Mouse (Mus musculus): ENCODE results near the gene Vps13d. TPM values are rescaled to one million over a fixed set of nuclear protein-coding genes. Genes with fewer than 3 reads are reported as not detected.

Gene Vps13d
- total and polyA plus RNA-seq, 3 experiments: 9.4 to 9.8 (median 9.7) TPM

DNA sequence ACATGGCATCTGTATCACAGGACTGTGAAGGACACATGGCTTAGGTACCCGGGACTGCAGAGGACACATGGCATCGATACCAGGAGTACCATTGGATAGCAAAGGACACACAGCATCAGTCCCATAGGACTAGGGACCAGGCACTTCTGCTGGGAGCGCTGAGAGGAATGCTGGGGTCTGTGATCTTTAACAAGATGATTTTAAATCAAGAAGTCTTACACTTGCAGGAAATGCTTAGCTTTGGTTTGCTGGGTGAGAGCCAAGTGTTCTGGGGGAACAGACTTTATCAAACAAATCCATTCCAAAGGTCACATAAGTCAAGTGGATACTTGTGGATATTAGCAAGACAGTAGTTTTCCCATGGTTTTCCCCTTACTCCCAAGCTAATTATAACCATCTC is 142.5 kb downstream of the Vps13d start:
- no peak overlapping the region for H3K9ac ChIP-seq (ENCODE audit: insufficient read depth, low read depth)
- no peak overlapping the region for H3K27ac ChIP-seq (ENCODE audit: insufficient read depth, low read depth)
- DNase-seq (ENCODE audit: extremely low read depth): no peak
- H3K4me1 ChIP-seq (ENCODE audit: control insufficient read depth in 1 of 2, insufficient read depth in 2 of 2): peaks cover 0 to 16% of the 10 kb centered on the region in 2 experiments; a peak in 2 of 4 replicates
- in situ Hi-C loops (cut with MboI; ENCODE audit: low pct_ligation_motif_present, low pct_unique_long_range_greater_than_20kb, low sequenced_read_pairs) (no loop called here), dilution Hi-C loops (cut with MboI; ENCODE audit: extremely low pct_ligation_motif_present, extremely low pct_unique_long_range_greater_than_20kb, low sequenced_read_pairs) (no loop called here)
- H3K4me3 ChIP-seq (replicated peaks in 1 of 3; ENCODE audit: low read depth in 2 of 3, low read length in 2 of 3, poor library complexity in 1 of 3): no peak overlapping the region
- no peaks in the 10 kb centered on the region for H3K27me3 ChIP-seq (replicated peaks)
- TF ChIP-seq PAX5 (IDR thresholded peaks at IDR 0.05; ENCODE audit: low read length) (no peak), MEF2A (IDR thresholded peaks at IDR 0.05; ENCODE audit: borderline replicate concordance, low read depth, low read length) (no peak), UBTF (IDR thresholded peaks at IDR 0.05; ENCODE audit: low read depth, low read length) (no peak), HCFC1 (IDR thresholded peaks at IDR 0.05; ENCODE audit: low read depth, low read length) (no peak), BHLHE40 (IDR thresholded peaks at IDR 0.05; ENCODE audit: low read depth, low read length) (no peak), SIN3A (IDR thresholded peaks at IDR 0.05; ENCODE audit: low read length) (no peak), IRF4 (IDR thresholded peaks at IDR 0.05; ENCODE audit: low read depth, low read length) (no peak), EP300 (IDR thresholded peaks at IDR 0.05; ENCODE audit: low read length) (no peak), ZNF384 (IDR thresholded peaks at IDR 0.05; ENCODE audit: low read depth, low read length) (no peak), CHD1 (IDR thresholded peaks at IDR 0.05; ENCODE audit: low read depth, low read length) (no peak), USF2 (conservative IDR thresholded peaks at IDR 0.05; ENCODE audit: low read depth, low read length) (no peak), CTCF (conservative IDR thresholded peaks at IDR 0.05 in 1 of 2, IDR thresholded peaks at IDR 0.05 in 1 of 2; ENCODE audit: low read depth in 2 of 2, low read length in 2 of 2) (no peak), ZC3H11A (IDR thresholded peaks at IDR 0.05; ENCODE audit: low read depth, low read length) (no peak), ETS1 (conservative IDR thresholded peaks at IDR 0.05; ENCODE audit: low read depth, low read length) (no peak), POLR2A (IDR thresholded peaks at IDR 0.05; ENCODE audit: low read depth, low read length) (no peak), TCF12 (IDR thresholded peaks at IDR 0.05; ENCODE audit: low read depth, low read length) (no peak), KAT2A (IDR thresholded peaks at IDR 0.05; ENCODE audit: insufficient replicate concordance, low read length) (no peak), ZKSCAN1 (IDR thresholded peaks at IDR 0.05; ENCODE audit: borderline replicate concordance, low read depth, low read length) (no peak), POLR2AphosphoS2 (IDR thresholded peaks at IDR 0.05; ENCODE audit: low read depth, low read length) (no peak)
- no peaks in the 10 kb centered on the region for H3K9me3 ChIP-seq (replicated peaks; ENCODE audit: low read length)
- H3K4me2 ChIP-seq (ENCODE audit: insufficient read depth, low read depth, poor library complexity, severe bottlenecking): no peak overlapping the region
- H3K79me2 ChIP-seq (replicated peaks; ENCODE audit: control insufficient read depth, extremely low read depth, insufficient read depth, poor library complexity, severe bottlenecking): no peaks in the 10 kb centered on the region
- peaks cover 30 to 68% of the 10 kb centered on the region in 2 experiments for H3K36me3 ChIP-seq (replicated peaks in 1 of 2; ENCODE audit: control insufficient read depth in 1 of 2, insufficient read depth in 1 of 2, low read length in 1 of 2)

DNA sequence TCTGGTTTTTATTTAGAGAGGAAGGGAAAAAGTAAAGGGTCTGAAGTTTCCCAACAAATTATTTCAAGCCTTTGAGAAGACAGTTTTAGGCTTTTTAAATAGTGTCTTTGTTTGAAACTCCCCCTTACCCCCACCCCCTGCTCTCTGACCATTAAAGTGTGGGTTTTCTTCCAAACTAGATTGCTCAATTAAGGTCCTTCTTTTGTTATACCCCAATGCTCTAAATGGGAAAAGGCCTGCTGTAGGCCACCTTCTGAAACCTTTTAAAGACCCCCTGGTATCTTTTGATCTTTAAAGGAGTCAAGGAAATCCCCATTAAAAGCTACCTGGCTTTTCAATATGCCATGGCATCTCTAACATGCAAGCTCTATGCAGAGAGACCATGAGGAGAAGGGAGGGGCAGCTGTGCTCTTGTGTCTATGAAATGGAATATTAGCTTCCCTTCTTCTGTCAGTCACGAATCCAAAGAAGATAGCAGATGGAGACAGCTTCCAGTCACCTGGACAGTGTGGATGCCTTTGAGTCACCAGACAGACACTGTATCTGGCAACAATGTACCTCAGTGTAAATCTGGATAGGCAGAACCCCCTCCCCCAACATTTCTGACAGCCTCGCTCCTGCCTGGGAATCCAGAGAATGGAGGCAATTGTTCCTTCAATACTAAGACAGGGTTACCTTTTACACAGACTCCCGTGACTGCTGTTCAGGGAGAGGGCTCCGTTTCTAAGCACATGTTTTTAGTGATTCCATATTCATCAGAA is 143.4 kb downstream of the Vps13d start:
- no peak overlapping the region for H3K9ac ChIP-seq (ENCODE audit: insufficient read depth, low read depth)
- TF ChIP-seq CTCF (conservative IDR thresholded peaks at IDR 0.05 in 1 of 2, IDR thresholded peaks at IDR 0.05 in 1 of 2; ENCODE audit: low read depth in 2 of 2, low read length in 2 of 2) (no peak), MAZ (IDR thresholded peaks at IDR 0.05; ENCODE audit: low read depth, low read length) (no peak), GABPA (IDR thresholded peaks at IDR 0.05; ENCODE audit: insufficient replicate concordance, low read depth, low read length) (no peak), IRF4 (IDR thresholded peaks at IDR 0.05; ENCODE audit: low read depth, low read length) (no peak), RCOR1 (conservative IDR thresholded peaks at IDR 0.05; ENCODE audit: low read depth, low read length) (no peak), ZMIZ1 (IDR thresholded peaks at IDR 0.05; ENCODE audit: low read depth, low read length) (no peak), HCFC1 (IDR thresholded peaks at IDR 0.05; ENCODE audit: low read depth, low read length) (no peak), MXI1 (IDR thresholded peaks at IDR 0.05; ENCODE audit: low read depth, low read length) (no peak), TCF12 (IDR thresholded peaks at IDR 0.05; ENCODE audit: low read depth, low read length) (no peak), TBP (conservative IDR thresholded peaks at IDR 0.05; ENCODE audit: low read depth, low read length) (no peak), SMC3 (IDR thresholded peaks at IDR 0.05; ENCODE audit: low read depth, low read length) (no peak), BHLHE40 (IDR thresholded peaks at IDR 0.05; ENCODE audit: low read depth, low read length) (no peak), SIN3A (IDR thresholded peaks at IDR 0.05; ENCODE audit: low read length) (no peak), USF2 (conservative IDR thresholded peaks at IDR 0.05; ENCODE audit: low read depth, low read length) (no peak), POLR2A (IDR thresholded peaks at IDR 0.05; ENCODE audit: low read depth, low read length) (no peak), NRF1 (IDR thresholded peaks at IDR 0.05; ENCODE audit: low read depth, low read length) (no peak)
- peaks cover 28 to 66% of the 10 kb centered on the region in 2 experiments for H3K36me3 ChIP-seq (replicated peaks in 1 of 2; ENCODE audit: control insufficient read depth in 1 of 2, insufficient read depth in 1 of 2, low read length in 1 of 2)
- H3K4me2 ChIP-seq (ENCODE audit: insufficient read depth, low read depth, poor library complexity, severe bottlenecking): no peak overlapping the region
- in situ Hi-C loops (cut with MboI; ENCODE audit: low pct_ligation_motif_present, low pct_unique_long_range_greater_than_20kb, low sequenced_read_pairs) (no loop called here), dilution Hi-C loops (cut with MboI; ENCODE audit: extremely low pct_ligation_motif_present, extremely low pct_unique_long_range_greater_than_20kb, low sequenced_read_pairs) (no loop called here)
- H3K4me1 ChIP-seq (ENCODE audit: control insufficient read depth in 1 of 2, insufficient read depth in 2 of 2): peaks cover 0 to 23% of the 10 kb centered on the region in 2 experiments; a peak in 2 of 4 replicates
- DNase-seq (ENCODE audit: extremely low read depth): no peak
- H3K79me2 ChIP-seq (replicated peaks; ENCODE audit: control insufficient read depth, extremely low read depth, insufficient read depth, poor library complexity, severe bottlenecking): no peaks in the 10 kb centered on the region
- H3K4me3 ChIP-seq (replicated peaks in 1 of 3; ENCODE audit: low read depth in 2 of 3, low read length in 2 of 3, poor library complexity in 1 of 3): no peak overlapping the region
- H3K27me3 ChIP-seq (replicated peaks): no peaks in the 10 kb centered on the region
- H3K27ac ChIP-seq (ENCODE audit: insufficient read depth, low read depth): no peak overlapping the region
- H3K9me3 ChIP-seq (replicated peaks; ENCODE audit: low read length): no peaks in the 10 kb centered on the region

Data from CH12.LX (cell line).